Mouse (Mus musculus): ENCODE data around the gene Xcl1. TPM values are rescaled to one million over a fixed set of nuclear protein-coding genes. Genes with fewer than 3 reads are reported as not detected.
"Not testable (repeated sequence)": the region's sequence is repeated elsewhere in the genome, so short reads cannot be mapped to it uniquely, and the experiment has no call there.

The Xcl1 gene
- not detected in 2 replicates for polyA plus RNA-seq (2014; fragmentation: Nextera tagmentation; extraction: Ambion mirVana)

GRCm38 (mm10) chr1:164935477-164936044 lies at the start of gene Xcl1:
Gene Xcl1 (minus strand): TSS chr1:164935527.
- H3K4me3 ChIP-seq (replicated peaks; ENCODE audit: low read length), result no peak within 1 kb of the TSS
- H3K4me2 ChIP-seq (replicated peaks), result no peak within 1 kb of the TSS
- H3K27ac ChIP-seq, result no peak within 1 kb of the TSS
- DNase-seq (ENCODE audit: low spot score) (no peak), ATAC-seq (ENCODE audit: low FRiP score) (no peak)
- H3K4me1 ChIP-seq (replicated peaks; ENCODE audit: control insufficient read depth, insufficient read depth, low read length), result no peaks in the 10 kb centered on the region
- no peaks in the 10 kb centered on the region for H3K9me3 ChIP-seq (ENCODE audit: control insufficient read depth, low read length)
- H3K36me3 ChIP-seq (replicated peaks; ENCODE audit: control insufficient read depth, insufficient read depth), result no peaks in the 10 kb centered on the region
- no peak within 1 kb of the TSS for H3K9ac ChIP-seq
- WGBS, result 82% methylated on average over 9 of the region's 9 CpGs
- H3K27me3 ChIP-seq (ENCODE audit: control insufficient read depth, insufficient read depth, low read length), result no peaks in the 10 kb centered on the region

GRCm38 (mm10) chr1:164984681-164985080 lies 49.4 kb upstream of the Xcl1 start:
- not testable (repeated sequence) for DNase-seq (ENCODE audit: low spot score); H3K27me3 ChIP-seq (ENCODE audit: control insufficient read depth, insufficient read depth, low read length); ATAC-seq (ENCODE audit: low FRiP score); H3K27ac ChIP-seq; H3K4me2 ChIP-seq (replicated peaks); H3K9ac ChIP-seq; H3K4me1 ChIP-seq (replicated peaks; ENCODE audit: control insufficient read depth, insufficient read depth, low read length); H3K4me3 ChIP-seq (replicated peaks; ENCODE audit: low read length); H3K9me3 ChIP-seq (ENCODE audit: control insufficient read depth, low read length); H3K36me3 ChIP-seq (replicated peaks; ENCODE audit: control insufficient read depth, insufficient read depth)
- 92% methylated on average over 10 of the region's 10 CpGs for WGBS

- Histone ChIP-seq H3K4me3 (replicated peaks; ENCODE audit: low read length) (no peak overlapping the region), H3K27ac (no peak overlapping the region), H3K27me3 (ENCODE audit: control insufficient read depth, insufficient read depth, low read length) (no peaks in the 10 kb centered on the region), H3K9me3 (ENCODE audit: control insufficient read depth, low read length) (0 out of 2 replicates have a peak, but pooled peaks cover 3% of the 10 kb centered on the region), H3K36me3 (replicated peaks; ENCODE audit: control insufficient read depth, insufficient read depth) (no peaks in the 10 kb centered on the region), H3K9ac (no peak overlapping the region), H3K4me1 (replicated peaks; ENCODE audit: control insufficient read depth, insufficient read depth, low read length) (no peaks in the 10 kb centered on the region), H3K4me2 (replicated peaks) (no peak overlapping the region)
- no peak for DNase-seq (ENCODE audit: low spot score)
- no peak for ATAC-seq (ENCODE audit: low FRiP score)
Measured at GRCm38 (mm10) chr1:164977351-164977750, 42.0 kb upstream of the Xcl1 start.

- Histone ChIP-seq H3K4me2 (replicated peaks) (no peak overlapping the region), H3K9me3 (ENCODE audit: control insufficient read depth, low read length) (0 out of 2 replicates have a peak, but pooled peaks cover 3% of the 10 kb centered on the region), H3K4me3 (replicated peaks; ENCODE audit: low read length) (no peak overlapping the region), H3K9ac (no peak overlapping the region), H3K4me1 (replicated peaks; ENCODE audit: control insufficient read depth, insufficient read depth, low read length) (no peaks in the 10 kb centered on the region), H3K27me3 (ENCODE audit: control insufficient read depth, insufficient read depth, low read length) (no peaks in the 10 kb centered on the region), H3K36me3 (replicated peaks; ENCODE audit: control insufficient read depth, insufficient read depth) (no peaks in the 10 kb centered on the region), H3K27ac (no peak overlapping the region)
- WGBS, result 85% methylated on average over 7 of the region's 7 CpGs
- no peak for ATAC-seq (ENCODE audit: low FRiP score)
- no peak for DNase-seq (ENCODE audit: low spot score)
Measured at GRCm38 (mm10) chr1:164975729-164976128, 40.4 kb upstream of the Xcl1 start.

- 0 out of 2 replicates have a peak, but pooled peaks cover 3% of the 10 kb centered on the region for H3K9me3 ChIP-seq (ENCODE audit: control insufficient read depth, low read length)
- no peak overlapping the region for H3K4me2 ChIP-seq (replicated peaks)
- H3K27me3 ChIP-seq (ENCODE audit: control insufficient read depth, insufficient read depth, low read length), result no peaks in the 10 kb centered on the region
- no peaks in the 10 kb centered on the region for H3K36me3 ChIP-seq (replicated peaks; ENCODE audit: control insufficient read depth, insufficient read depth)
- no peak overlapping the region for H3K4me3 ChIP-seq (replicated peaks; ENCODE audit: low read length)
- ATAC-seq (ENCODE audit: low FRiP score), result no peak
- 84% methylated on average over 3 of the region's 3 CpGs for whole genome bisulfite sequencing
- no peak for DNase-seq (ENCODE audit: low spot score)
- H3K27ac ChIP-seq, result no peak overlapping the region
- H3K4me1 ChIP-seq (replicated peaks; ENCODE audit: control insufficient read depth, insufficient read depth, low read length), result no peaks in the 10 kb centered on the region
- H3K9ac ChIP-seq, result no peak overlapping the region
Measured at GRCm38 (mm10) chr1:164975276-164975675, 39.9 kb upstream of the Xcl1 start.

DNA sequence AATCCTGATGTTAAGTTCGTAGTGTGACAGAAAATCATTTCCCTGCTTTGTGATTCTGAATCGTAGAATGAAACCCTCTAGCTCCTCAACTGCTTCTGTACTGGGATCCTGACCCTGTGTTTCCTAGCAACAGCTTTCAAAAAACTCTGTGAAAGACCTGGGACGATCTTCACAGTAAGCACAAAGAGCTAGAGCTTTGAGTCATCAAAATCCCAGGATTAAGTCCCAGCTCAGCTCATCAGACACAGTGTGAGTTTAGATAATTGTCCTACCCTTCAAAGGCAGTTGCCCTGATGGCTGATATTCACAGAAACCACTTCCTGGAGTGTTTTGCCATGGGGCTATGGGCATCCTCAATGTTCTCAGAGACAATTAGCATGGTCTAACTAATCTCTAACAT lies 38.5 kb upstream of the Xcl1 start:
- DNase-seq (ENCODE audit: low spot score) (no peak), ATAC-seq (ENCODE audit: low FRiP score) (no peak)
- Histone ChIP-seq H3K4me3 (replicated peaks; ENCODE audit: low read length) (no peak overlapping the region), H3K4me2 (replicated peaks) (no peak overlapping the region), H3K4me1 (replicated peaks; ENCODE audit: control insufficient read depth, insufficient read depth, low read length) (no peaks in the 10 kb centered on the region), H3K9me3 (ENCODE audit: control insufficient read depth, low read length) (0 out of 2 replicates have a peak, but pooled peaks cover 3% of the 10 kb centered on the region), H3K9ac (no peak overlapping the region), H3K27me3 (ENCODE audit: control insufficient read depth, insufficient read depth, low read length) (no peaks in the 10 kb centered on the region), H3K36me3 (replicated peaks; ENCODE audit: control insufficient read depth, insufficient read depth) (no peaks in the 10 kb centered on the region), H3K27ac (no peak overlapping the region)
- 11% methylated on average over 3 of the region's 3 CpGs for WGBS

DNA sequence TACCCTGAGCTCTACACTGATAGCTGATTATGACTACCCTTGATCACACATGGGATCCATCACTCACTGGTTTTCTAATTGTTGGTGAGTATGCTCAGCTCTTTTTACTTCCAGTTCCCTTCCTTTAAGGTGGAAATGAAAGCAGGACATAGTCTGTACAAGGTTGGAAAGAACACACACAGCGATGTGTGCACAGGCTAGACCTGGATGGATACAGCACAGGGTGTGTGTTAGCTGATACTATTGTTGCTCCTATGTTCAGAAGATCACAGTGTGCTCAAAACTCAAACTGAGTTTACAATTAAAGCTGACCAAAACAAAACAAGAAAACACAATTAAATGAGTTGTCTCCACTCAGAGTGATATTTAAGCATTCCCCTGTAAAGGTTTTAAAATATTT lies 38.0 kb upstream of the Xcl1 start:
- WGBS, result 84% methylated on average over 1 of the region's 1 CpGs
- no peak for DNase-seq (ENCODE audit: low spot score)
- H3K27ac ChIP-seq, result no peak overlapping the region
- H3K9ac ChIP-seq, result no peak overlapping the region
- H3K4me2 ChIP-seq (replicated peaks), result no peak overlapping the region
- H3K4me1 ChIP-seq (replicated peaks; ENCODE audit: control insufficient read depth, insufficient read depth, low read length), result no peaks in the 10 kb centered on the region
- H3K36me3 ChIP-seq (replicated peaks; ENCODE audit: control insufficient read depth, insufficient read depth), result no peaks in the 10 kb centered on the region
- ATAC-seq (ENCODE audit: low FRiP score), result no peak
- H3K4me3 ChIP-seq (replicated peaks; ENCODE audit: low read length), result no peak overlapping the region
- 0 out of 2 replicates have a peak, but pooled peaks cover 3% of the 10 kb centered on the region for H3K9me3 ChIP-seq (ENCODE audit: control insufficient read depth, low read length)
- no peaks in the 10 kb centered on the region for H3K27me3 ChIP-seq (ENCODE audit: control insufficient read depth, insufficient read depth, low read length)

- Histone ChIP-seq H3K27me3 (ENCODE audit: control insufficient read depth, insufficient read depth, low read length) (no peaks in the 10 kb centered on the region), H3K4me2 (replicated peaks) (no peak overlapping the region), H3K27ac (no peak overlapping the region), H3K4me1 (replicated peaks; ENCODE audit: control insufficient read depth, insufficient read depth, low read length) (no peaks in the 10 kb centered on the region), H3K4me3 (replicated peaks; ENCODE audit: low read length) (no peak overlapping the region), H3K9ac (no peak overlapping the region), H3K36me3 (replicated peaks; ENCODE audit: control insufficient read depth, insufficient read depth) (no peaks in the 10 kb centered on the region), H3K9me3 (ENCODE audit: control insufficient read depth, low read length) (0 out of 2 replicates have a peak, but pooled peaks cover 3% of the 10 kb centered on the region)
- WGBS, result 88% methylated on average over 5 of the region's 5 CpGs
- no peak for ATAC-seq (ENCODE audit: low FRiP score)
- no peak for DNase-seq (ENCODE audit: low spot score)
Measured at GRCm38 (mm10) chr1:164972744-164973143, 37.4 kb upstream of the Xcl1 start.

GRCm38 (mm10) chr1:164966095-164966698 lies 30.9 kb upstream of the Xcl1 start:
- Histone ChIP-seq H3K27ac (no peak overlapping the region), H3K4me1 (replicated peaks; ENCODE audit: control insufficient read depth, insufficient read depth, low read length) (no peaks in the 10 kb centered on the region), H3K4me3 (replicated peaks; ENCODE audit: low read length) (no peak overlapping the region), H3K4me2 (replicated peaks) (no peak overlapping the region), H3K9me3 (ENCODE audit: control insufficient read depth, low read length) (no peaks in the 10 kb centered on the region), H3K36me3 (replicated peaks; ENCODE audit: control insufficient read depth, insufficient read depth) (no peaks in the 10 kb centered on the region), H3K27me3 (ENCODE audit: control insufficient read depth, insufficient read depth, low read length) (no peaks in the 10 kb centered on the region), H3K9ac (no peak overlapping the region)
- 53% methylated on average over 8 of the region's 8 CpGs for WGBS
- DNase-seq (ENCODE audit: low spot score) (no peak), ATAC-seq (ENCODE audit: low FRiP score) (no peak)

Measured in hindbrain, embryonic 14.5 days (tissue).